Mouse (Mus musculus): ENCODE data around the gene Alpk1. TPM values are rescaled to one million over a fixed set of nuclear protein-coding genes. Genes with fewer than 3 reads are reported as not detected.
"Not testable (repeated sequence)": the region's sequence is repeated elsewhere in the genome, so short reads cannot be mapped to it uniquely, and the experiment has no call there.

Alpk1 gene
- polyA plus RNA-seq, 2 experiments, result 1.5 to 3.0 TPM

DNA sequence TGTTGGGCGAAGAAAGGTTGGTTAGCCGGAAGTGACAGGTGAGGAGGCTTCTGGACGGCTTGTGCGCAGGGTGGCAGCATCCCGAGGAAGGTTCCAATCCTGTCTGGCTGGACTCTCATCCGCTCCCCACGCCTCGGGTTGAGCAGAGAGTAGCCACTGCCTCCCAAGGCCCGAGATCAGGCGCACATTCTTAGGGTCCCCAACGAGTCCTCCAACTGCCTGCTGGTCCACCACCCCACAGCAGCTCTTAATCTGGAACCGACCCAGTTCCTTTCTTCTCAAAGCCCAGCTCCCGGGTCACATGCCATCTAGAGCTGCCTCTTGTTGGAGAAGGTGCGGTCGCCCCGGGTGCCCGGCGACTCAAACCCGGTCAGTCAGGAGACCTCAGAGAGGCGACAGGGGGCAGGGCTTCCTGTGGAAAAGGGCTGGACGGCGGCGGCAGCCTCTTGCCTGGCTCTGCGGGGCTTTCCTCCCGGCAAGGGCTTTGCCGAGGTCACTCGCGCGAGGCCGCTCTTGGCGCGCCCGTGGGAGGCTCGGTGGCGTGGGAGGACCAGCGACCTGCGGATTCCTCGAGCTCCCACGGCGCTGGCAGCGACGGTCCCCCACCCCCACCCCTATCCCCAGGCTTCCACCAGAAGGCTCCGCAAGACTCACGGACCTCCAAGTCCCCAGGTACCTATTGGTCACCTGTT, 9.3 kb upstream of the Alpk1 start, which contains the start of gene Tifa:
TSS of gene Tifa (plus strand) at position 306 of the 692 bp plus-strand sequence.
- WGBS, result under 1% methylated on average over 31 of the region's 44 CpGs
- Histone ChIP-seq H3K4me2 (replicated peaks; ENCODE audit: low read depth, low read length, severe bottlenecking) (peak within 1 kb of the TSS; percentile 99), H3K9me3 (ENCODE audit: control insufficient read depth, low read length) (no peaks in the 10 kb centered on the region), H3K9ac (ENCODE audit: low read depth, low read length, severe bottlenecking) (peak within 1 kb of the TSS; percentile 56), H3K27me3 (ENCODE audit: control insufficient read depth, insufficient read depth, low read length) (peaks cover 22% of the 10 kb centered on the region), H3K36me3 (ENCODE audit: control insufficient read depth, insufficient read depth, low read length) (no peaks in the 10 kb centered on the region), H3K4me3 (replicated peaks; ENCODE audit: low read length) (peak within 1 kb of the TSS; percentile 59), H3K4me1 (ENCODE audit: control insufficient read depth, insufficient read depth, low read length) (no peaks in the 10 kb centered on the region; the same call in 1 of the 2 replicates), H3K27ac (replicated peaks; ENCODE audit: low read depth, low read length) (no peak within 1 kb of the TSS)
- ATAC-seq (ENCODE audit: low FRiP score, low read depth) (peak; percentile 11; the same call in 1 of the 2 replicates), DNase-seq (ENCODE audit: low spot score) (no peak)
- TF ChIP-seq POLR2A (IDR thresholded peaks at IDR 0.05; ENCODE audit: borderline replicate concordance, extremely low read depth, insufficient read depth, insufficient read length), result no peak

DNA sequence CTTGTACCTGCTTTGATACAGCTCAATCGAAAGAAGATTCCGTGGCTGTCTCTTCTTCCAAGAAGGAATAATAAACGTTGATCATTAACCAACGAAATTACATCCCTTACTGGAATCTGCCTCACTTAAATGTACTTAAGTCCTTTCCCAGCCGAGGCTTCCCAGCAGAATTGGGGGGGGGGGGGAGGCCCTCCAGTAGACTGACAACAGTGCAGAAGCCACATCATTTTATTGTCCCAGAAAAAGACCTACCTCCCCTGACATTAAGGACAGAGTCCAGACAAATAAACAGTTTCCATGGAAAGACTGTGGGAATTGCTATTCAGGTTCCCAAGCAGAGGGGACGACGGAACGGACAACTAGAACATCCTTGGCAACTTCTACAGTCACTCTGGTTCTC, 8.6 kb upstream of the Alpk1 start:
- DNase-seq (ENCODE audit: low spot score) (no peak), ATAC-seq (ENCODE audit: low FRiP score, low read depth) (no peak)
- 22% methylated on average over 8 of the region's 8 CpGs for WGBS
- Histone ChIP-seq H3K27me3 (ENCODE audit: control insufficient read depth, insufficient read depth, low read length) (peaks cover 22% of the 10 kb centered on the region), H3K9ac (ENCODE audit: low read depth, low read length, severe bottlenecking) (no peak overlapping the region), H3K9me3 (ENCODE audit: control insufficient read depth, low read length) (no peaks in the 10 kb centered on the region), H3K4me1 (ENCODE audit: control insufficient read depth, insufficient read depth, low read length) (no peaks in the 10 kb centered on the region; the same call in 1 of the 2 replicates), H3K4me2 (replicated peaks; ENCODE audit: low read depth, low read length, severe bottlenecking) (no peak overlapping the region), H3K4me3 (replicated peaks; ENCODE audit: low read length) (peak overlapping the region; percentile 59; the same call in 1 of the 2 replicates), H3K36me3 (ENCODE audit: control insufficient read depth, insufficient read depth, low read length) (no peaks in the 10 kb centered on the region), H3K27ac (replicated peaks; ENCODE audit: low read depth, low read length) (no peak overlapping the region)
- no peak for TF ChIP-seq POLR2A (IDR thresholded peaks at IDR 0.05; ENCODE audit: borderline replicate concordance, extremely low read depth, insufficient read depth, insufficient read length)

DNA sequence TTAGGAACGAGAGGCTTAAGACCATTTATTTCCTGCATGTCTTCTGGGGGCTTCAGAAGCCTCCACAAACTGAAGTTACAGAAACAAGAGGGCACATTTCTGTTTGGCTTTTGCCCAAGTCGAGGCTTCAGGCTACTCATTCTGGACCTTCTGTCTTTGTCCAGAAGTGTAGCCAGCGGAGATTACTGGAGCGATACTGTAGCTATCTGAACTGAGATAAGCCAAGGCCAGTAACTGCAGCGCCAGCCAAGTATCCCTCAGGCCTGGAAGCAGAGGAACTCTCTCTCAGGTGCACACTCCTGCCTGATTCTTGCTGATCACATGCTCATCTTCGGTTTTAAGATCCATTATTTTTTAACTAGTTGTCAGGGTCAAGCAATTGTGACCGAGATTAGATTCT, 7.7 kb upstream of the Alpk1 start:
- no peak overlapping the region for H3K4me2 ChIP-seq (replicated peaks; ENCODE audit: low read depth, low read length, severe bottlenecking)
- no peaks in the 10 kb centered on the region for H3K36me3 ChIP-seq (ENCODE audit: control insufficient read depth, insufficient read depth, low read length)
- DNase-seq (ENCODE audit: low spot score) (no peak), ATAC-seq (ENCODE audit: low FRiP score, low read depth) (no peak)
- H3K4me1 ChIP-seq (ENCODE audit: control insufficient read depth, insufficient read depth, low read length), result no peaks in the 10 kb centered on the region; the same call in 1 of the 2 replicates
- H3K9ac ChIP-seq (ENCODE audit: low read depth, low read length, severe bottlenecking), result no peak overlapping the region
- no peak for TF ChIP-seq POLR2A (IDR thresholded peaks at IDR 0.05; ENCODE audit: borderline replicate concordance, extremely low read depth, insufficient read depth, insufficient read length)
- H3K27ac ChIP-seq (replicated peaks; ENCODE audit: low read depth, low read length), result no peak overlapping the region
- WGBS, result 50% methylated on average over 7 of the region's 7 CpGs
- no peak overlapping the region for H3K4me3 ChIP-seq (replicated peaks; ENCODE audit: low read length)
- H3K27me3 ChIP-seq (ENCODE audit: control insufficient read depth, insufficient read depth, low read length), result peaks cover 22% of the 10 kb centered on the region
- H3K9me3 ChIP-seq (ENCODE audit: control insufficient read depth, low read length), result no peaks in the 10 kb centered on the region

DNA sequence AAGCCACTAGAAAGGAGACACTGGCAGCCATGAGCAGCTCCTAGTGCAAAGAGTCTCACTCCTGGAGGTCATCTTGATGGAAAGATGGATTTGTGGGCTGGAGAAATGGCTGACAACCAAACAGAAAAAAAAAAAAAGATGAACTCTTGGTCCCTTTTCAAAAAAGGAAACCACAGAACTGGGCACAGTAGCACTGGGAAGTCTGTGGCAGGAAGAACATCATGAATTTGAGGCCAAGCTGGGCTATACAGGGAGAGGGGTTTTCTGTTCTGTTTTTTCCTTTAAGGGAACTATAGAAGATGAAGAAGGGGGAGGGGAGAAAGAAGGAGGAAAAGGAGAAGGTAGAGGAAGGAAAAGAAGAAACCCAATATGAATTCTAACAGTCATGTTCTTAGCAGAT, 6.7 kb upstream of the Alpk1 start:
- H3K4me3 ChIP-seq (replicated peaks; ENCODE audit: low read length), result no peak overlapping the region
- no peak overlapping the region for H3K9ac ChIP-seq (ENCODE audit: low read depth, low read length, severe bottlenecking)
- H3K36me3 ChIP-seq (ENCODE audit: control insufficient read depth, insufficient read depth, low read length), result no peaks in the 10 kb centered on the region
- H3K4me2 ChIP-seq (replicated peaks; ENCODE audit: low read depth, low read length, severe bottlenecking), result no peak overlapping the region
- no peak for TF ChIP-seq POLR2A (IDR thresholded peaks at IDR 0.05; ENCODE audit: borderline replicate concordance, extremely low read depth, insufficient read depth, insufficient read length)
- H3K27ac ChIP-seq (replicated peaks; ENCODE audit: low read depth, low read length), result no peak overlapping the region
- ATAC-seq (ENCODE audit: low FRiP score, low read depth), result no peak
- H3K27me3 ChIP-seq (ENCODE audit: control insufficient read depth, insufficient read depth, low read length), result peaks cover 22% of the 10 kb centered on the region
- no peaks in the 10 kb centered on the region; the same call in 1 of the 2 replicates for H3K4me1 ChIP-seq (ENCODE audit: control insufficient read depth, insufficient read depth, low read length)
- H3K9me3 ChIP-seq (ENCODE audit: control insufficient read depth, low read length), result no peaks in the 10 kb centered on the region
- no peak for DNase-seq (ENCODE audit: low spot score)

DNA sequence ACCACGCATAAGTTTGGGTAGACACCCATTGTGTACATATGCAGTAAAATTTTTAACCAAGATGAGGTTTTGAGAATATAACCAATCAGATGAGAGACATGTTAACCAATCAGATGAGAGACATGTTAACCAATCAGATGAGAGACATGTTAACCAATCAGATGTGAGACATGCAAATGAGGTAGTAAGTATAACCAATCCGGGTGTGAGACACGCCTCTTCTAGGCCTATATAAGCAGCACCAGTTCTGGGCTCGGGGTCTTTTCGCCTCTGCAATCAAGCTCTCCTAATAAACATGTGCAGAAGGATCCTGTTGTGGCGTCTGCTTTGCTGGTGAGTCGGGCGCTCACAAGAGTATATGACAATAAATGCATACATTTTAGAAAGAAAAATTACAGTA, 3.4 kb upstream of the Alpk1 start:
- ATAC-seq (ENCODE audit: low FRiP score, low read depth); H3K4me3 ChIP-seq (replicated peaks; ENCODE audit: low read length); H3K4me2 ChIP-seq (replicated peaks; ENCODE audit: low read depth, low read length, severe bottlenecking): not testable (repeated sequence)

More for the DNA sequence above, 3.4 kb upstream of the Alpk1 start:
- not testable (repeated sequence) for H3K27ac ChIP-seq (replicated peaks; ENCODE audit: low read depth, low read length); H3K4me1 ChIP-seq (ENCODE audit: control insufficient read depth, insufficient read depth, low read length); H3K9me3 ChIP-seq (ENCODE audit: control insufficient read depth, low read length); H3K9ac ChIP-seq (ENCODE audit: low read depth, low read length, severe bottlenecking); H3K36me3 ChIP-seq (ENCODE audit: control insufficient read depth, insufficient read depth, low read length); DNase-seq (ENCODE audit: low spot score)
- WGBS, result 95% methylated on average over 7 of the region's 8 CpGs
- 0 out of 2 replicates have a peak, but pooled peaks cover 10% of the 10 kb centered on the region for H3K27me3 ChIP-seq (ENCODE audit: control insufficient read depth, insufficient read depth, low read length)
